Mouse (Mus musculus) liver, embryonic 14.5 days (tissue): Measurements from ENCODE around the gene Vinac1.
"Not testable (repeated sequence)": the region's sequence is repeated elsewhere in the genome, so short reads cannot be mapped to it uniquely, and the experiment has no call there.

ENCODE experiments used
- CTCF ChIP-seq: IDR thresholded peaks from 2 replicates; pipeline ENCODE4 v1.5.1; 2016; ENCODE audit warnings: antibody characterized with exemption, low read depth, control low read depth
- EP300 ChIP-seq: IDR thresholded peaks from 2 replicates; pipeline ENCODE4 v1.6.1; 2016; ENCODE audit warnings: antibody characterized with exemption, low read depth

DNA sequence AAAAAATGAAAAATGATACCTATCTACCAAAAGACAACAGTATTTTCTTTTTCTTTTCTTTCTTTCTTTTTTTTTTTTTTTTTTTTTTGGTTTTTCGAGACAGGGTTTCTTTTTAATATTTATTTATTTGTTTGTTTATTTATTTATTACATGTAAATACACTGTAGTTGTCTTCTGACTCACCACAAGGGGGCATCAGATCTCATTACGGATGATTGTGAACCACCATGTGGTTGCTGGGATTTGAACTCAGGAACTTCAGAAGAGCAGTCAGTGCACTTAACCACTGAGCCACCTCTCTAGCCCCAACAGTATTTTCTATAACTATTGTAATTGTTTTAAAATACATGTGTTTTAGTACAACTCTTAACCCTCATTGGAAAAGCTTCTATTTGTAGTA, 39.1 kb downstream of the Vinac1 start:
- TF ChIP-seq CTCF = peak; percentile 49
- TF ChIP-seq EP300 = not testable (repeated sequence)
